Mouse (Mus musculus): Measurements from ENCODE around the gene 1700034J05Rik. TPM values are rescaled to one million over a fixed set of nuclear protein-coding genes. Genes with fewer than 3 reads are reported as not detected.

1700034J05Rik gene
- polyA plus RNA-seq, 1 experiment from 2014 or later = 0.14 TPM

- H3K4me3 ChIP-seq = no peak overlapping the region
- DNase-seq (ENCODE audit: low spot score) = no peak
- peaks cover 4% of the 10 kb centered on the region; the same call in 1 of the 2 replicates for H3K4me1 ChIP-seq (replicated peaks)
- 90% methylated on average over 8 of the region's 8 CpGs for WGBS
- no peak overlapping the region for H3K27ac ChIP-seq
- no peaks in the 10 kb centered on the region for H3K9me3 ChIP-seq
- H3K27me3 ChIP-seq (ENCODE audit: insufficient read depth, poor library complexity, severe bottlenecking) = no peaks in the 10 kb centered on the region
- peaks cover 11% of the 10 kb centered on the region for H3K36me3 ChIP-seq
These were observed 15.2 kb downstream of the 1700034J05Rik start for GRCm38 (mm10) chr6:146939026-146939425.

GRCm38 (mm10) chr6:146935957-146936356 is 18.3 kb downstream of the 1700034J05Rik start:
- WGBS = 76% methylated on average over 6 of the region's 6 CpGs
- Histone ChIP-seq H3K27me3 (ENCODE audit: insufficient read depth, poor library complexity, severe bottlenecking) (no peaks in the 10 kb centered on the region), H3K9me3 (no peaks in the 10 kb centered on the region), H3K4me1 (replicated peaks) (peaks cover 4% of the 10 kb centered on the region; the same call in 1 of the 2 replicates), H3K36me3 (peaks cover 11% of the 10 kb centered on the region), H3K4me3 (no peak overlapping the region), H3K27ac (no peak overlapping the region)
- no peak for DNase-seq (ENCODE audit: low spot score)

- WGBS = 65% methylated on average over 6 of the region's 6 CpGs
- H3K27ac ChIP-seq = 0 out of 2 replicates have a peak overlapping the region, but pooled peaks have one; percentile 29
These were observed 21.1 kb downstream of the 1700034J05Rik start for GRCm38 (mm10) chr6:146933123-146933522.

GRCm38 (mm10) chr6:146929031-146929430 is 25.2 kb downstream of the 1700034J05Rik start:
- DNase-seq (ENCODE audit: low spot score) = no peak
- Histone ChIP-seq H3K27ac (0 out of 2 replicates have a peak overlapping the region, but pooled peaks have one; percentile 8), H3K36me3 (no peaks in the 10 kb centered on the region), H3K4me3 (no peak overlapping the region), H3K27me3 (ENCODE audit: insufficient read depth, poor library complexity, severe bottlenecking) (no peaks in the 10 kb centered on the region), H3K4me1 (replicated peaks) (peaks cover 30% of the 10 kb centered on the region), H3K9me3 (no peaks in the 10 kb centered on the region)
- 72% methylated on average over 2 of the region's 2 CpGs for WGBS

More at GRCm38 (mm10) chr6:146933123-146933522, 21.1 kb downstream of the 1700034J05Rik start:
- H3K36me3 ChIP-seq = no peaks in the 10 kb centered on the region
- peaks cover 17% of the 10 kb centered on the region for H3K4me1 ChIP-seq (replicated peaks)
- no peak for DNase-seq (ENCODE audit: low spot score)
- no peaks in the 10 kb centered on the region for H3K27me3 ChIP-seq (ENCODE audit: insufficient read depth, poor library complexity, severe bottlenecking)
- H3K9me3 ChIP-seq = no peaks in the 10 kb centered on the region
- H3K4me3 ChIP-seq = no peak overlapping the region

- Histone ChIP-seq H3K36me3 (no peaks in the 10 kb centered on the region), H3K27ac (no peak overlapping the region), H3K4me1 (replicated peaks) (peaks cover 29% of the 10 kb centered on the region), H3K27me3 (ENCODE audit: insufficient read depth, poor library complexity, severe bottlenecking) (no peaks in the 10 kb centered on the region), H3K4me3 (no peak overlapping the region), H3K9me3 (no peaks in the 10 kb centered on the region)
- WGBS = 49% methylated on average over 3 of the region's 3 CpGs
- DNase-seq (ENCODE audit: low spot score) = no peak
These were observed 26.1 kb downstream of the 1700034J05Rik start for GRCm38 (mm10) chr6:146928108-146928507.

- no peaks in the 10 kb centered on the region for H3K36me3 ChIP-seq
- H3K4me3 ChIP-seq = no peak overlapping the region
- no peaks in the 10 kb centered on the region for H3K9me3 ChIP-seq
- no peaks in the 10 kb centered on the region for H3K27me3 ChIP-seq (ENCODE audit: insufficient read depth, poor library complexity, severe bottlenecking)
- H3K27ac ChIP-seq = no peak overlapping the region
- 77% methylated on average over 5 of the region's 5 CpGs for WGBS
- peaks cover 26% of the 10 kb centered on the region for H3K4me1 ChIP-seq (replicated peaks)
- DNase-seq (ENCODE audit: low spot score) = no peak
These were observed 27.7 kb downstream of the 1700034J05Rik start for GRCm38 (mm10) chr6:146926415-146926980.

GRCm38 (mm10) chr6:146918341-146918740 is 35.9 kb downstream of the 1700034J05Rik start:
- Histone ChIP-seq H3K27me3 (ENCODE audit: insufficient read depth, poor library complexity, severe bottlenecking) (no peaks in the 10 kb centered on the region), H3K9me3 (no peaks in the 10 kb centered on the region), H3K4me1 (replicated peaks) (peaks cover 5% of the 10 kb centered on the region), H3K4me3 (no peak overlapping the region), H3K27ac (no peak overlapping the region), H3K36me3 (peaks cover 5% of the 10 kb centered on the region)
- no peak for DNase-seq (ENCODE audit: low spot score)
- 87% methylated on average over 6 of the region's 6 CpGs for WGBS

GRCm38 (mm10) chr6:146917396-146917795 is 36.8 kb downstream of the 1700034J05Rik start:
- Histone ChIP-seq H3K27me3 (ENCODE audit: insufficient read depth, poor library complexity, severe bottlenecking) (no peaks in the 10 kb centered on the region), H3K27ac (no peak overlapping the region), H3K9me3 (no peaks in the 10 kb centered on the region), H3K4me3 (no peak overlapping the region), H3K4me1 (replicated peaks) (peaks cover 14% of the 10 kb centered on the region), H3K36me3 (peaks cover 5% of the 10 kb centered on the region)
- WGBS = 92% methylated on average over 3 of the region's 3 CpGs
- no peak for DNase-seq (ENCODE audit: low spot score)

- H3K36me3 ChIP-seq = peaks cover 5% of the 10 kb centered on the region
- no peak overlapping the region for H3K4me3 ChIP-seq
- H3K4me1 ChIP-seq (replicated peaks) = peaks cover 26% of the 10 kb centered on the region
- no peak for DNase-seq (ENCODE audit: low spot score)
- no peaks in the 10 kb centered on the region for H3K27me3 ChIP-seq (ENCODE audit: insufficient read depth, poor library complexity, severe bottlenecking)
- H3K9me3 ChIP-seq = no peaks in the 10 kb centered on the region
- WGBS = 94% methylated on average over 1 of the region's 1 CpGs
- no peak overlapping the region for H3K27ac ChIP-seq
These were observed 38.4 kb downstream of the 1700034J05Rik start for GRCm38 (mm10) chr6:146915808-146916207.

- peaks cover 5% of the 10 kb centered on the region for H3K36me3 ChIP-seq
- H3K4me1 ChIP-seq (replicated peaks) = peaks cover 26% of the 10 kb centered on the region
- no peak for DNase-seq (ENCODE audit: low spot score)
- H3K27me3 ChIP-seq (ENCODE audit: insufficient read depth, poor library complexity, severe bottlenecking) = no peaks in the 10 kb centered on the region
- 72% methylated on average over 4 of the region's 4 CpGs for WGBS
- H3K27ac ChIP-seq = peak overlapping the region; percentile 54; the same call in 1 of the 2 replicates
- no peaks in the 10 kb centered on the region for H3K9me3 ChIP-seq
- no peak overlapping the region for H3K4me3 ChIP-seq
These were observed 40.6 kb downstream of the 1700034J05Rik start for GRCm38 (mm10) chr6:146913489-146914198.

GRCm38 (mm10) chr6:146912835-146913488 is 41.3 kb downstream of the 1700034J05Rik start:
- H3K27ac ChIP-seq = peak overlapping the region; percentile 54
- H3K9me3 ChIP-seq = no peaks in the 10 kb centered on the region
- H3K36me3 ChIP-seq = no peaks in the 10 kb centered on the region
- no peaks in the 10 kb centered on the region for H3K27me3 ChIP-seq (ENCODE audit: insufficient read depth, poor library complexity, severe bottlenecking)
- DNase-seq (ENCODE audit: low spot score) = no peak
- 16% methylated on average over 3 of the region's 3 CpGs for WGBS
- H3K4me1 ChIP-seq (replicated peaks) = peaks cover 26% of the 10 kb centered on the region
- no peak overlapping the region for H3K4me3 ChIP-seq

- Histone ChIP-seq H3K27me3 (ENCODE audit: insufficient read depth, poor library complexity, severe bottlenecking) (no peaks in the 10 kb centered on the region), H3K36me3 (no peaks in the 10 kb centered on the region), H3K4me3 (no peak overlapping the region), H3K27ac (no peak overlapping the region), H3K4me1 (replicated peaks) (peaks cover 26% of the 10 kb centered on the region), H3K9me3 (no peaks in the 10 kb centered on the region)
- 88% methylated on average over 2 of the region's 2 CpGs for WGBS
- DNase-seq (ENCODE audit: low spot score) = no peak
These were observed 43.4 kb downstream of the 1700034J05Rik start for GRCm38 (mm10) chr6:146910801-146911200.
